Mouse (Mus musculus): ENCODE data around the gene Masp1. TPM values are rescaled to one million over a fixed set of nuclear protein-coding genes. Genes with fewer than 3 reads are reported as not detected.
A peak's percentile ranks its signal among the peaks of the same experiment; 100 is the strongest.

The Masp1 gene
- polyA plus RNA-seq, 1 experiment from 2014 or later: 31.1 TPM

DNA sequence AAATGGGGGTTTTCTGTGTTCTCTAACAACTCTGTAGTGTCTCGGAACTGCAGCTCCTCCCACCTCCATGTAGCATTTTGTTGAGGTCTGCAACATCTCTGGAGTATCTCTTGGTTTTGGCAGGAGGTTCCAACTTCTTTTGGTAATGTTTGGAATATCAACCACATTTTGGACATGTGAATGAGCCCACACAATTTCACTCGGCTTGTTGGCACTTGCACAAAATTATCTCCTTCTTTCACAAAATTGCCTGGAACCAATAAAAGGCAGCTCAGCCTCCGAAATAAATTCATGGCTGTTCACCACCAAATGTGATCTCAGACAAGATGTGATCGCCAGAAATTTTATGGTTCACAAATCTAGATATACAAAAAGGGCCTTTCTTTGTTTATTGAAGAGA is 8.6 kb upstream of the Masp1 start:
- Histone ChIP-seq H3K27ac (no peak overlapping the region), H3K9me3 (no peaks in the 10 kb centered on the region), H3K9ac (no peak overlapping the region), H3K4me2 (no peak overlapping the region), H3K4me3 (no peak overlapping the region), H3K4me1 (no peaks in the 10 kb centered on the region), H3K36me3 (replicated peaks) (no peaks in the 10 kb centered on the region), H3K27me3 (replicated peaks) (no peaks in the 10 kb centered on the region)
- no peak for ATAC-seq (replicated peaks)
- WGBS: 87% methylated on average over 4 of the region's 4 CpGs

- no peaks in the 10 kb centered on the region for H3K9me3 ChIP-seq
- H3K27ac ChIP-seq: no peak overlapping the region
- no peak overlapping the region for H3K4me3 ChIP-seq
- no peak for ATAC-seq (replicated peaks)
- H3K36me3 ChIP-seq (replicated peaks): no peaks in the 10 kb centered on the region
- H3K4me2 ChIP-seq: no peak overlapping the region
- H3K9ac ChIP-seq: no peak overlapping the region
- peaks cover 50% of the 10 kb centered on the region for H3K4me1 ChIP-seq
- H3K27me3 ChIP-seq (replicated peaks): no peaks in the 10 kb centered on the region
- WGBS: 72% methylated on average over 5 of the region's 5 CpGs
These were observed 1.5 kb upstream of the Masp1 start for GRCm38 (mm10) chr16:23522081-23522480.

- 5% methylated on average over 5 of the region's 5 CpGs for WGBS
These were observed 477 bp upstream of the Masp1 start for GRCm38 (mm10) chr16:23521092-23521491.

DNA sequence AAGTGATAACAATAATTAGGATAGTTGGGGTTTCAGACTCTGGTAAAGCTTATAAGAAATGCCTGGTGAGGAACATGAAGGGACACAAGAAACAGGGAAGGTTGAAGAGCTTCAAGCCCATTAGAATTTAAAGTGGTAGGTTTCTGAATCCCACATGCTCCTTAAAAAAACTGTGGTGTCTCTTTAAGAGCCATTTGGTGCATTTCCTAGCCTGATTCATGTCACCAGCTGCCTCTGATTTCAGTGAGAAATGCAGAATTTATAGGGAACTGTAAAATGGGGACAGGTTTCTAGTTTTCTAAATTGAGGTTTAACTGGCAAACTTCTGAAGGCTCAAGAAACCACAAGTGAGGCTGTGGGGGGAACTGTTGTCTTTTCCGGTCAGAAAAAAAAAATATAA is 844 bp downstream of the Masp1 start:
- Histone ChIP-seq H3K9me3 (no peaks in the 10 kb centered on the region), H3K4me3 (peak overlapping the region; percentile 48), H3K4me1 (peaks cover 50% of the 10 kb centered on the region), H3K9ac (peak overlapping the region; percentile 52), H3K27me3 (replicated peaks) (no peaks in the 10 kb centered on the region), H3K4me2 (peak overlapping the region; percentile 67), H3K36me3 (replicated peaks) (no peaks in the 10 kb centered on the region), H3K27ac (peak overlapping the region; percentile 87)
- no peak for ATAC-seq (replicated peaks)
- WGBS: 7% methylated on average over 1 of the region's 1 CpGs

More at GRCm38 (mm10) chr16:23521092-23521491, 477 bp upstream of the Masp1 start:
- ATAC-seq (replicated peaks): peak; percentile 53
- H3K4me3 ChIP-seq: peak overlapping the region; percentile 48
- peak overlapping the region; percentile 52; the same call in 1 of the 2 replicates for H3K9ac ChIP-seq
- peak overlapping the region; percentile 87 for H3K27ac ChIP-seq
- no peaks in the 10 kb centered on the region for H3K36me3 ChIP-seq (replicated peaks)
- no peaks in the 10 kb centered on the region for H3K9me3 ChIP-seq
- H3K27me3 ChIP-seq (replicated peaks): no peaks in the 10 kb centered on the region
- peak overlapping the region; percentile 67 for H3K4me2 ChIP-seq
- H3K4me1 ChIP-seq: peaks cover 50% of the 10 kb centered on the region

- Histone ChIP-seq H3K36me3 (replicated peaks) (no peaks in the 10 kb centered on the region), H3K4me3 (peak overlapping the region; percentile 48), H3K27me3 (replicated peaks) (no peaks in the 10 kb centered on the region), H3K4me1 (peaks cover 50% of the 10 kb centered on the region), H3K4me2 (peak overlapping the region; percentile 67), H3K9me3 (no peaks in the 10 kb centered on the region), H3K9ac (no peak overlapping the region), H3K27ac (peak overlapping the region; percentile 34)
- ATAC-seq (replicated peaks): no peak
- WGBS: 69% methylated on average over 10 of the region's 10 CpGs
These were observed 1.8 kb downstream of the Masp1 start for GRCm38 (mm10) chr16:23518567-23519369.

GRCm38 (mm10) chr16:23517754-23518566 is 2.7 kb downstream of the Masp1 start:
- peaks cover 50% of the 10 kb centered on the region for H3K4me1 ChIP-seq
- 0 out of 2 replicates have a peak, but pooled peaks have one; percentile 14 for ATAC-seq (replicated peaks)

GRCm38 (mm10) chr16:23517230-23517629 is 3.4 kb downstream of the Masp1 start:
- 86% methylated on average over 5 of the region's 5 CpGs for WGBS

More at GRCm38 (mm10) chr16:23517754-23518566, 2.7 kb downstream of the Masp1 start:
- no peak overlapping the region for H3K9ac ChIP-seq
- no peaks in the 10 kb centered on the region for H3K27me3 ChIP-seq (replicated peaks)
- H3K36me3 ChIP-seq (replicated peaks): no peaks in the 10 kb centered on the region
- 51% methylated on average over 20 of the region's 20 CpGs for WGBS
- no peaks in the 10 kb centered on the region for H3K9me3 ChIP-seq
- H3K27ac ChIP-seq: 0 out of 2 replicates have a peak overlapping the region, but pooled peaks have one; percentile 16
- peak overlapping the region; percentile 48 for H3K4me3 ChIP-seq
- peak overlapping the region; percentile 67 for H3K4me2 ChIP-seq

GRCm38 (mm10) chr16:23516606-23517005 is 4.0 kb downstream of the Masp1 start:
- H3K36me3 ChIP-seq (replicated peaks): no peaks in the 10 kb centered on the region
- 0 out of 2 replicates have a peak overlapping the region, but pooled peaks have one; percentile 15 for H3K27ac ChIP-seq
- no peak overlapping the region for H3K4me3 ChIP-seq
- no peak for ATAC-seq (replicated peaks)
- H3K9me3 ChIP-seq: no peaks in the 10 kb centered on the region
- H3K4me2 ChIP-seq: no peak overlapping the region
- peaks cover 42% of the 10 kb centered on the region for H3K4me1 ChIP-seq
- H3K27me3 ChIP-seq (replicated peaks): no peaks in the 10 kb centered on the region
- WGBS: 74% methylated on average over 2 of the region's 2 CpGs
- H3K9ac ChIP-seq: no peak overlapping the region

More at GRCm38 (mm10) chr16:23517230-23517629, 3.4 kb downstream of the Masp1 start:
- Histone ChIP-seq H3K4me3 (no peak overlapping the region), H3K36me3 (replicated peaks) (no peaks in the 10 kb centered on the region), H3K9me3 (no peaks in the 10 kb centered on the region), H3K9ac (no peak overlapping the region), H3K4me2 (peak overlapping the region; percentile 67), H3K4me1 (peaks cover 46% of the 10 kb centered on the region), H3K27ac (no peak overlapping the region), H3K27me3 (replicated peaks) (no peaks in the 10 kb centered on the region)
- ATAC-seq (replicated peaks): no peak

DNA sequence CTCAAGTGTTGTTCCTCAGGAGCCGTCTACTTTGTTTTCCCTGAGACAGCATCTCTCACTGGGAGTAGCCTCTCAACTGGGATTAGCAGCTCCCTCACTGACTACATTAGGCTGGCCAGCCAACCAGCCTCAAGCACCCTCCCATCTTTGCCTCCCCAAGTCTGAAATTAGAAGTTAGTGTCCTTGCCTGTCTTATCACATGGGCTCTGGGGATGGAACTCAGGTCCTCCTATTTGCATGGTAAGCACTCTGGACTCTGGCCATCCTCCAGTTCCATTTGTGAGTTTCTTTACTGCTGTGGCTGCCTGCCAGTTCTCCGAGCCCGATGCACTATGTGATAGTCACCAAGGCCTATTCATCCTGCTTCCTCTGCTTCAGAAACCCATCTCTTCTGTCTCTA is 4.8 kb downstream of the Masp1 start:
- no peak for ATAC-seq (replicated peaks)
- H3K9ac ChIP-seq: no peak overlapping the region
- H3K36me3 ChIP-seq (replicated peaks): no peaks in the 10 kb centered on the region
- no peak overlapping the region for H3K4me2 ChIP-seq
- H3K9me3 ChIP-seq: no peaks in the 10 kb centered on the region
- H3K27me3 ChIP-seq (replicated peaks): no peaks in the 10 kb centered on the region
- H3K4me3 ChIP-seq: no peak overlapping the region
- WGBS: 63% methylated on average over 3 of the region's 3 CpGs
- peaks cover 34% of the 10 kb centered on the region for H3K4me1 ChIP-seq
- no peak overlapping the region for H3K27ac ChIP-seq

- WGBS: 96% methylated on average over 1 of the region's 1 CpGs
- H3K27ac ChIP-seq: no peak overlapping the region
- no peak overlapping the region for H3K9ac ChIP-seq
- no peaks in the 10 kb centered on the region for H3K36me3 ChIP-seq (replicated peaks)
- peaks cover 12% of the 10 kb centered on the region for H3K4me1 ChIP-seq
- no peak overlapping the region for H3K4me3 ChIP-seq
- no peak for ATAC-seq (replicated peaks)
- no peaks in the 10 kb centered on the region for H3K9me3 ChIP-seq
- no peaks in the 10 kb centered on the region for H3K27me3 ChIP-seq (replicated peaks)
- no peak overlapping the region for H3K4me2 ChIP-seq
These were observed 7.2 kb downstream of the Masp1 start for GRCm38 (mm10) chr16:23513401-23513800.

DNA sequence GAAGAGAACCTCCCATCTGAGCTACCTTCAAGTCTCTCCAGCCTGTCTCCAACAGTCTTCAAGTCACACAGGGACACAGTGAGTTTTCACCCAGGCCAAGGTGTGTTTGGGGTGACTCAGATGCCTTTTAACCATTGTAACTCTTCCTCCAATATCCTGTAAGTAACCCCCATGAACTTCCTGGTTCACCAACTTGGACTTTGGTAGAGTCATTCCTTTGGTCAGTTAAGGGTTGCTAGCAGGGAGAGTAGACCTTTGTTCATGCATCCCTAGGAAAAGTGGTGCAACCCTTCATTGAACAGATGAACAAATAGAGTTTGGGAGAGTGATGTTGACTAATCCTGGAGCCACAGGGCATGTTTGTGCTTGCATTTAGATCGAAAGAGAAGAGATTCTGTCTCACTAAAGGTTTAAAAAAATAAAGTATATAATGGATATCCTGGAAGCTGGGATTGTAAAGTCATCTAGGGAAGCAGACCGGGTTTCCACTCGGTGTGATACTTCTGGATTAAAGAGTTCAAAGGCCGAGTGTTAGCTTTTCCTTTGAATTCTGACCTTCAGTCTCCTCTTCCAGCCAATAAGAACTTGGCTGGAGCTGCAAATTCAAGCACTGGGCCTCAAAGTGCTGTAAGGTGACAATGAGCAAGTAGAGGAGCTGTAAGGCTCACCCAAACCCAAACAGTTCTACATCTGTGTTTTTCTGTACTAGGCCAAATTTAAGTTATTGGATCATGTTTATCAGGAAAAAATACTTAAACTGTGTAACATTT is 9.3 kb downstream of the Masp1 start:
- no peaks in the 10 kb centered on the region for H3K27me3 ChIP-seq (replicated peaks)
- H3K9ac ChIP-seq: no peak overlapping the region
- no peaks in the 10 kb centered on the region for H3K9me3 ChIP-seq
- H3K4me3 ChIP-seq: no peak overlapping the region
- H3K4me2 ChIP-seq: no peak overlapping the region
- no peak for ATAC-seq (replicated peaks)
- no peaks in the 10 kb centered on the region for H3K36me3 ChIP-seq (replicated peaks)
- 75% methylated on average over 4 of the region's 4 CpGs for WGBS
- H3K4me1 ChIP-seq: no peaks in the 10 kb centered on the region; the same call in 1 of the 2 replicates
- H3K27ac ChIP-seq: no peak overlapping the region

Measured in midbrain, embryonic 15.5 days (tissue).